Mouse (Mus musculus): ENCODE measurements around the gene Gm20388. TPM values are rescaled to one million over a fixed set of nuclear protein-coding genes. Genes with fewer than 3 reads are reported as not detected.

Gene Gm20388
- polyA plus RNA-seq, 1 experiment from 2014 or later: not detected

DNA sequence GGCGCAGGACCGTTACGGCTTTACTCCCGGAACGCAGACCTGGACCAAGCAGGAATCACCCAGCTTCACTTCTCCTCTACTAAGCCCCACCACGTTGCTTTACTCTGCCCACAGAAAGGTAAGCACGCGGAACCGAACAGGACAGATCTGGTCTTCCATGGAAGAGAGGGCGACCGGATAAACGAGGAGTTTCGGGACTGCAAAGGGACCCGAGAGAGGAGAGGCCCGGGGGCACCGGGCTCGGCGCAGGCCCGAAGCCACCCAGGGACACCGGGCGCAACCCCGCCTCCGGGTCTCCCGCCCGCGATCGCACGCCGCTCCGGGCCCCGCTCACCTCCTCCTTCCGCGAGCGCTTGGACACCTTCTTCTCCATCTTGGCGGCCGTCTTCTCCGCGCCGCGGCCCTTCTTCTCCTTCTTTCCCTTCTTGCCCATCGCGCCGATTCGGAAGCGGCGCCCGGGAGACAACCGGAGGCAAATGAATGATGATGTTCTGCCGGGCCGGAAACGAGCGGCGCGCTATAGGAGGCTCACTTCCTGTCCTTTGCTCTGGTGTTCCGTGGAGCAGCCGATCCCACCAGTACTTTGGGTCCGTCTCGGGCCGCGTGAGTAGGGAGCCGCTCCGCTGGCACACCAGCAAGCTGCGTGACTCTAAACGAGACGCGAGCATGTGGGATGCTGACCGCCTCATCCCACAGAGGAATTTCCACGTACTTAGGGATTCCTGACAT lies 1918.6 kb downstream of the Gm20388 start, which contains the start of gene Klhdc4:
Klhdc4 (minus strand) TSS at position 522 of the 729 bp plus-strand sequence.
- H3K27ac ChIP-seq (ENCODE audit: low read length): 0 out of 2 replicates have a peak within 1 kb of the TSS, but pooled peaks have one; percentile 6
- H3K27me3 ChIP-seq (ENCODE audit: control insufficient read depth, insufficient read depth, low read depth, low read length): peaks cover 4% of the 10 kb centered on the region; the same call in 1 of the 2 replicates
- H3K4me2 ChIP-seq (ENCODE audit: low read depth, low read length): peak within 1 kb of the TSS; percentile 68
- no peaks in the 10 kb centered on the region for H3K9me3 ChIP-seq (ENCODE audit: control insufficient read depth, low read length)
- H3K36me3 ChIP-seq (ENCODE audit: control insufficient read depth, insufficient read depth, low read length): no peaks in the 10 kb centered on the region
- peak within 1 kb of the TSS; percentile 86 for H3K4me3 ChIP-seq (ENCODE audit: low read length)
- under 1% methylated on average over 66 of the region's 68 CpGs for WGBS
- H3K9ac ChIP-seq (ENCODE audit: low read length): peak within 1 kb of the TSS; percentile 86
- H3K4me1 ChIP-seq (replicated peaks; ENCODE audit: control insufficient read depth, insufficient read depth, low read length): peaks cover 15% of the 10 kb centered on the region
- ATAC-seq (ENCODE audit: low read depth): peak; percentile 99

DNA sequence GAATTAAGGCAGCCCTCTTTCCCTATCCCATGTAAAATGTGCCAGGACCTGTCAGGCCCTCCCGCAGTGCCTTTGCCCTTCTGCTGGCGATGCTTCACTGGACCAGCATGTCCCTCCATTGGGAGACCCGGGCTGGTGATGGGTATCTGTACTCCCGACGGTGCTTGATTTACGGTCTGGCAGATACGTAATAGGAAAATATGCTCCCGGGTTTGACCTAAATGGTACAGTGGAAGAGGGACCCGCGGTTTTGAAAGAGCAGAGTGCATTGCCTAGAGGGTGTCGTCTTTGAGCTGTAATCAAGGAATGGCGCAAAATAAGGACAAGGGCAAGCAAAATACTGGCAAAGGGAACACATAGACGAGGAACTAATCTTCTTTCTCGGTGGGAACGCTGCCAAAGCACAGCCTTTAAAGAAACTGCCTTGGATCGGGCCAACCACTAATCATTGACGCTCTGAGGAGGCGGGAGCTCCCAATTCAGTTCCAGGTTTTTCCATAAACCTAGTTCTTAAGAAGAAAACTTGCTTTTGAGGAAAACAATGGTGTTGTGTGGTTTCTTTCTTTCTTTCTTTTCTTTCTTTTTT lies 1919.2 kb downstream of the Gm20388 start:
- WGBS: 18% methylated on average over 18 of the region's 18 CpGs
- H3K4me3 ChIP-seq (ENCODE audit: low read length): peak overlapping the region; percentile 86
- peak overlapping the region; percentile 86 for H3K9ac ChIP-seq (ENCODE audit: low read length)
- H3K36me3 ChIP-seq (ENCODE audit: control insufficient read depth, insufficient read depth, low read length): no peaks in the 10 kb centered on the region
- H3K9me3 ChIP-seq (ENCODE audit: control insufficient read depth, low read length): no peaks in the 10 kb centered on the region
- H3K27me3 ChIP-seq (ENCODE audit: control insufficient read depth, insufficient read depth, low read depth, low read length): peaks cover 4% of the 10 kb centered on the region; the same call in 1 of the 2 replicates
- peaks cover 15% of the 10 kb centered on the region for H3K4me1 ChIP-seq (replicated peaks; ENCODE audit: control insufficient read depth, insufficient read depth, low read length)
- 0 out of 2 replicates have a peak overlapping the region, but pooled peaks have one; percentile 6 for H3K27ac ChIP-seq (ENCODE audit: low read length)
- ATAC-seq (ENCODE audit: low read depth): peak; percentile 75
- H3K4me2 ChIP-seq (ENCODE audit: low read depth, low read length): peak overlapping the region; percentile 68

DNA sequence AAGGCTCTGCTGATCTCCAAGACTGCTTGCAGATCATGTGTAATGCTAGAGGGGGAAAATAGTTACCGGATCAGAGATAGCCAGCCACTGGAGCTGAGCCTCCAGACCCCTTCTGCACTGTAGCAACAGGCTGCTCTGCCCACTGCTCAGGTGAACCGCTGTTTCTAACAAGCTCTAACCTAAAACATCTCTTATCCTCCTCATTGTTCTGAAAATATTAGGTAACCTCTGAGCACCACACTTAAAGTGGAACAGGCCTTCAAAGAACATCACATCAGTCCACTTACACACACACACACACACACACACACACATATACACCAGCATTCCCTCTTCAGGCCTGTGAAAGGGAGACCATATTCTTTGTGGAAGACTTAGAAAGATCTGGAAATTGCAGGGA lies 1921.4 kb downstream of the Gm20388 start:
- no peak overlapping the region for H3K27ac ChIP-seq (ENCODE audit: low read length)
- no peak overlapping the region for H3K4me2 ChIP-seq (ENCODE audit: low read depth, low read length)
- H3K9me3 ChIP-seq (ENCODE audit: control insufficient read depth, low read length): no peaks in the 10 kb centered on the region
- H3K4me1 ChIP-seq (replicated peaks; ENCODE audit: control insufficient read depth, insufficient read depth, low read length): peaks cover 15% of the 10 kb centered on the region
- 83% methylated on average over 2 of the region's 2 CpGs for WGBS
- no peaks in the 10 kb centered on the region for H3K36me3 ChIP-seq (ENCODE audit: control insufficient read depth, insufficient read depth, low read length)
- no peak overlapping the region for H3K9ac ChIP-seq (ENCODE audit: low read length)
- no peak overlapping the region for H3K4me3 ChIP-seq (ENCODE audit: low read length)
- H3K27me3 ChIP-seq (ENCODE audit: control insufficient read depth, insufficient read depth, low read depth, low read length): peaks cover 4% of the 10 kb centered on the region; the same call in 1 of the 2 replicates
- no peak for ATAC-seq (ENCODE audit: low read depth)

DNA sequence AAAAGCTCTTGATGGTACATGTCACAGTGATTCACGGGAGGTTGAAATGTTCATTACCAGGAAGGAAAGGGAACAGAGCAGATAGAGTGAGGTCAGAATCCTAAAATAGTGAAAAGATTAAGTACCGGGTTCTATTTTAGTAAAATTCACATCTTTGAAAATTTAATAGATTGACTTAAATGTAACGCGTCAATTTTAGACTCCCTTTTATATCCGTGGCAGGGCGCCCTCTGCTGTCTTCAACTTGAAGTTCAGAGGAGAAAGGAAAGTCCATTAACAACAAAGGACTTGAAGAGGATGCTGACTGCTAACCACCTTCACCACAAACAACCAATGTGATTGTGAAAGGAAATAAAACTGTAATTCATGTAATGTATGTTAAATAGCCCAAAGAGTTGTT lies 1921.9 kb downstream of the Gm20388 start:
- 0 out of 2 replicates have a peak overlapping the region, but pooled peaks have one; percentile 10 for H3K4me2 ChIP-seq (ENCODE audit: low read depth, low read length)
- no peak overlapping the region for H3K4me3 ChIP-seq (ENCODE audit: low read length)
- H3K9me3 ChIP-seq (ENCODE audit: control insufficient read depth, low read length): no peaks in the 10 kb centered on the region
- peak; percentile 49; the same call in 1 of the 2 replicates for ATAC-seq (ENCODE audit: low read depth)
- 16% methylated on average over 6 of the region's 6 CpGs for WGBS
- H3K36me3 ChIP-seq (ENCODE audit: control insufficient read depth, insufficient read depth, low read length): no peaks in the 10 kb centered on the region
- no peak overlapping the region for H3K27ac ChIP-seq (ENCODE audit: low read length)
- peaks cover 4% of the 10 kb centered on the region; the same call in 1 of the 2 replicates for H3K27me3 ChIP-seq (ENCODE audit: control insufficient read depth, insufficient read depth, low read depth, low read length)
- no peak overlapping the region for H3K9ac ChIP-seq (ENCODE audit: low read length)
- peaks cover 15% of the 10 kb centered on the region for H3K4me1 ChIP-seq (replicated peaks; ENCODE audit: control insufficient read depth, insufficient read depth, low read length)

DNA sequence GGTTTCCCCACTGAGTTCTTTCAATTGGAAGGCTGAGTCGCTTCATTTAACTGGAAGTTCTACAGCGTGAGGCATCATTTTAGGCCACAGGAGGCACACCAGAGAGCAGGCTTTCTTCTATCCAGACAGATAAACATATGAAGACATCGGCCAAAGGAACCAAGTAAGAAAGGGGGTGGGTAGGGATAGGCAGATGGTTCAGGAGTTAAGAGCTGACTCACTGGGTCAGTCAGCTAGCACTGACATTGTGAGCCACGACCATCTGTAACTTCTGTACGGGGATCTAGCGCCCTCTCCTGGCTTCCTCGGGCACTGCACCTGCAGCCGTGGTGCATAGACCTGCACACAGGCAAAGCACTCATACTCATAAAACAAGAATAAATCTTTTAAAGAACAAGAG lies 1930.6 kb downstream of the Gm20388 start:
- 53% methylated on average over 8 of the region's 8 CpGs for WGBS
- H3K4me1 ChIP-seq (replicated peaks; ENCODE audit: control insufficient read depth, insufficient read depth, low read length): no peaks in the 10 kb centered on the region
- H3K36me3 ChIP-seq (ENCODE audit: control insufficient read depth, insufficient read depth, low read length): no peaks in the 10 kb centered on the region
- H3K4me3 ChIP-seq (ENCODE audit: low read length): no peak overlapping the region
- H3K9ac ChIP-seq (ENCODE audit: low read length): no peak overlapping the region
- ATAC-seq (ENCODE audit: low read depth): no peak
- H3K27me3 ChIP-seq (ENCODE audit: control insufficient read depth, insufficient read depth, low read depth, low read length): no peaks in the 10 kb centered on the region
- no peak overlapping the region for H3K4me2 ChIP-seq (ENCODE audit: low read depth, low read length)
- H3K9me3 ChIP-seq (ENCODE audit: control insufficient read depth, low read length): no peaks in the 10 kb centered on the region
- H3K27ac ChIP-seq (ENCODE audit: low read length): no peak overlapping the region

DNA sequence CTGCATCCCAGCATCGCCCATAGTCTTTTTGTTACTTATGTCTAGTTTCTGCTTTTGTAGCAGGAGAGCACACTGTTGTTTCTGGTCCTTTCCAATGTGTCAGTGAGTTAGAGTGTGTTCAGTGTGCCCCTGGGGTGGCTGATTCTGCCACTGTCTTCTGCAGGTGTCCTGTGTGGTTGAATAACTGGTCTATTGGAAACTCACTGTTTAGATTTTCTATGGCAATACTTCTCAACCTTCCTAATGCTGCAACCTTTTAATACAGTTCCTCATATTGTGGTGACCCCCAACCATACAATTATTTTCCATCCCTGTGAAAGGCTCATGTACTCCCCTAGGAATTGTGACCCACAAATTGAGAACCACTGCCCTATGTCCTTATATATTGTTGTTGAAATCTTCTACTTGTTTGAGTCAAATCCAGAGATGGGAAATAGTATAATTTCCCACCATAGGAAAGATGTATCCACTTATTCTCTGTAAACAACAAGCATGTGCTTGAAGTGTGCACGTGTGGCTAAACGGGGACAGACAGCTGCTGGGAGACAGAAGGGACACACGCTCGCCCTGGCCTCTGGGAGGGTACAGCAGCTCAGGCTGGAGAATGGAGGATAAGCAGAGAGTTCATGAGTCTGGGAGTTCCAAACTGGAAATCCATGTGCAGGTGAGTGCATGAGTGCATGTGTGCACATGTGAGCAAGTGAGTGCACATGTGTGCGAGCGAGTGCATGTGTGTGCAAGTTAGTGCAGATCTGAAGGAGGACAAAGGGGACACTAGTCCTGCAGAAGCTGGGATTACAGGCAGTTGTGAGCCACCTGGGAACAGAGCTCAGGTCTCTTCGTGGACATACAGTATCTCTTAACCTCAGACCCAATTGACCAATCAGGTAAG lies 1931.7 kb downstream of the Gm20388 start:
- Histone ChIP-seq H3K27ac (ENCODE audit: low read length) (no peak overlapping the region), H3K4me1 (replicated peaks; ENCODE audit: control insufficient read depth, insufficient read depth, low read length) (no peaks in the 10 kb centered on the region), H3K9ac (ENCODE audit: low read length) (no peak overlapping the region), H3K36me3 (ENCODE audit: control insufficient read depth, insufficient read depth, low read length) (no peaks in the 10 kb centered on the region), H3K27me3 (ENCODE audit: control insufficient read depth, insufficient read depth, low read depth, low read length) (no peaks in the 10 kb centered on the region), H3K4me3 (ENCODE audit: low read length) (no peak overlapping the region), H3K4me2 (ENCODE audit: low read depth, low read length) (no peak overlapping the region), H3K9me3 (ENCODE audit: control insufficient read depth, low read length) (no peaks in the 10 kb centered on the region)
- WGBS: 86% methylated on average over 8 of the region's 8 CpGs
- ATAC-seq (ENCODE audit: low read depth): no peak

DNA sequence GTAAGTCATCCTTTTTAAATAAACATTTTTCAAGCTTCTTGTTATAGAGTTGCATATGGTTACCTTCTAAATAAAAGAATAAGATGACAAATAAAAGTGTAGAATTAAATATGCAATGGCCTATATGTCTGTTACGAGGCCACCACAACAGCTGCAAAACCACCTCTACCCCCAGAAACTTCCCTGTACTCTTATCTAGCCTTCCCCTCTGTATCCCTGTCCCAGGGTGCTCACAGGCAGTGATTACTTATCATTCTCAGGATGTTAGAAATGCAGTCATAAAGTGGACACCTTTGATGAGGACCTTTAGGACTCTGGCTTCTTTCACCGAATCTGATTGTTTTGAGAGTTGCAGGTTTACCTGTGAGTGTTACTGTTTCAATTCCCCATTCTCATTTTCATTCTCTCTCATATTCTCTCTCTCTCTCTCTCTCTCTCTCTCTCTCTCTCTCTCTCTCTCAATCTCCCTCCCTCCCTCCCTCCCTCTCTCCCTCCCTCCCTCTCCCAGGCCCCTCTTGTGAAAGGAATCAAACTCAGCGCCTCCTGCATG lies 1932.6 kb downstream of the Gm20388 start:
- 63% methylated on average over 3 of the region's 3 CpGs for WGBS
- Histone ChIP-seq H3K4me1 (replicated peaks; ENCODE audit: control insufficient read depth, insufficient read depth, low read length) (no peaks in the 10 kb centered on the region), H3K4me2 (ENCODE audit: low read depth, low read length) (no peak overlapping the region), H3K9me3 (ENCODE audit: control insufficient read depth, low read length) (no peaks in the 10 kb centered on the region), H3K4me3 (ENCODE audit: low read length) (no peak overlapping the region), H3K36me3 (ENCODE audit: control insufficient read depth, insufficient read depth, low read length) (no peaks in the 10 kb centered on the region), H3K27ac (ENCODE audit: low read length) (no peak overlapping the region), H3K27me3 (ENCODE audit: control insufficient read depth, insufficient read depth, low read depth, low read length) (peaks cover 2% of the 10 kb centered on the region; the same call in 1 of the 2 replicates), H3K9ac (ENCODE audit: low read length) (no peak overlapping the region)
- ATAC-seq (ENCODE audit: low read depth): no peak

DNA sequence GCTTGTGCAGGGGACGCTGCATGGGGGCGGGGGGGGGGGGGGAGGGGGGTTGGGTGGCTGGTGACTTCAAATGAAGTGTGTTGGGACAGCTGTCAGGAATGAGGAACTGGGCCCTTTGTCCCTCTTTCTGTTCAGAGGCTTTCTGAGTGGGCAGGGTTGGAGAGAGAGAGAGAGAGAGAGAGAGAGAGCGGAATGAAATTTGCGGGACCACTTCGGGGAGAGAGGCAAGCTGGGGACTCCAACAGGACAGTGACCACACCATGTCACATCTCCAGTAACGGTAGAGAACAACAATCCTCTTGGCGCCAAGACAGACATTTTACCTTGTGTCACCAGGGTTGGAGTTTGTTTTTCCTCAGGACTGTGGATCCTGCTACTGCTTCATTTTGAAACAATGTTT lies 1934.1 kb downstream of the Gm20388 start:
- Histone ChIP-seq H3K9ac (ENCODE audit: low read length) (no peak overlapping the region), H3K36me3 (ENCODE audit: control insufficient read depth, insufficient read depth, low read length) (no peaks in the 10 kb centered on the region), H3K4me1 (replicated peaks; ENCODE audit: control insufficient read depth, insufficient read depth, low read length) (no peaks in the 10 kb centered on the region), H3K27me3 (ENCODE audit: control insufficient read depth, insufficient read depth, low read depth, low read length) (peaks cover 2% of the 10 kb centered on the region; the same call in 1 of the 2 replicates), H3K27ac (ENCODE audit: low read length) (no peak overlapping the region), H3K9me3 (ENCODE audit: control insufficient read depth, low read length) (no peaks in the 10 kb centered on the region), H3K4me3 (ENCODE audit: low read length) (no peak overlapping the region), H3K4me2 (ENCODE audit: low read depth, low read length) (no peak overlapping the region)
- ATAC-seq (ENCODE audit: low read depth): no peak
- 44% methylated on average over 5 of the region's 7 CpGs for WGBS
